Mouse (Mus musculus): ENCODE data around the gene Rpp30.

Rpp30 gene

DNA sequence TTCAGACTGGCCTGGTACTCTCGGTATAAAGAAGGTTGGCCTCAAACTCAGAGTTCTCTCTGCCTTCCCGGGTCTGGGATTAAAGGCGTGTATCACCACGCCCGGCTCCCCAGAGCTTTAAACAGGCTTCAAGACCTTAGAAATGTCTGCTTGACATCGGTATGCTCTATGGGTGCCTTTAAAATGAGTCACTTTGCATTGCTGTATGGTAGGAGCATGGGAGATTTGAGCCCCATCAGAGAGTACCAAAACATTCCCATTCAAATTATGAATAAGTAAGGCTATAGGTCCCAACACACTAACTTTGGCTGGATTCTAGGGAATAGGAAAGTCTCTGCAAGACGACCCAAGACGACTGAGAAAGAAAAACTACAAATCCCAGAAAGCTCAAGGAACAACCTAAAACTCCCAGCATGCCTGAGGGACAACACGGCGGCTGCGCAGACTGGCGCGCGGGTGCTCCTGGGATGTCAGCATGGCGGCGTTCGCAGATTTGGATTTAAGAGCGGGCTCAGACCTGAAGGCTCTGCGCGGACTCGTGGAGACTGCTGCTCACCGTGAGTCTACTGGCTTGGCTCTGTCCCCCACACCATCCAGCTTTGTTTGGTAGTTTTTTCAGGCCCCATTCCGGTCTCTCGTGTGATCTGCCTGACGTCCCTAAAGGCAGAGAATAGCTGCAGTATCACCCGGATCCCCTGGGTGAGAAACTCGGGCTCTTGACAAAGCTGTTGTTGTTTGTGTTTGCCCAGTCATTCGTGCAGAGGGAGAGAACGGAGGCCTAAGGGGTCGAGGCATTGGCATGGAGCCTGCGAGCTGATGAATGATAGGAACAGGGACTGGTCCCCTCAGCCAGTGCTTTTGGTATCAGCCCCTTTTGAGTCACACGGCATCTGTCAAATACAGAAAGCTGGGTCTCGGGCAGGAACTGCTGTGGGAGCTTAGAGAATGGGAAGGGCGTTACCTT, at the start of gene Rpp30:
Gene Rpp30 (plus strand): TSS at position 455 of the 964 bp plus-strand sequence.
- in situ Hi-C loops (cut with MboI, MseI): no loop called here

GRCm38 (mm10) chr19:36046046-36046445, 37.5 kb upstream of the Rpp30 start:
- in situ Hi-C loops (cut with MboI, MseI): no loop called here

DNA sequence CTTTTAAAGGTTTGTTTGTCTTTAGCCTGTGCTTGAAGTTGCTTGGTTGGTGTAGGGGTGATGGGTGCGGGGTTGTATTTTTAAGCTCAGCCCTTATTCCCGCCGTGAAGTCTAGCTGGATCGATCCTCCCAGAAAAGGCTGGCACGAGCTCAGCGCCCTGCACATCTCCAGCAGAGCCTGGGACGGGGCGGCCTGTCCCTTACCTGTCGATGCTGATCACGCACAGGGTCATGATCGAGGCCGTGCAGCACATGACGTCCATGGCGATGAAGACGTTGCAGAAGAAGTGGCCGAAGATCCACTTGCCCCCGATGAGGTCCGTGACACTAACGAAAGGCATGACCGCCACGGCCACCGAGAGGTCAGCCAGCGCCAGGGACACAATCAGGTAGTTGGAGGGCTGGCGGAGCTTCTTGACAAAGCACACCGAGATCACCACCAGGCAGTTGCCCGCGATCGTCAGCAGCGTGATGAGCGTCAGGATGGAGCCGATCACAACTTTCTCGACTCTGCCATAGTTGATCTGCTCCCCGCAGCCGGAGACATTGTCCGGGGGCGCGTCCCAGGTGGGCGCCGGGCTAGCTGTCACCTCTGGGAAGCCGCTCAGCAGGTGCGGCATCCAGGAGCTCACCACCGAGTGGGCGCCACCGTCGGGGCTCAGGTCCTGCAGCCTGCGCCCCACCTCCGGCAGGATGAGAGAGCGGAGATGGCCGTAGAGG, 26.9 kb upstream of the Rpp30 start:
- in situ Hi-C loops (cut with MboI, MseI): no loop called here

GRCm38 (mm10) chr19:36057231-36057811, 26.2 kb upstream of the Rpp30 start, which contains the start of gene Htr7:
Gene Htr7 (minus strand): TSS chr19:36057507.
- in situ Hi-C loops (cut with MboI, MseI): no loop called here

DNA sequence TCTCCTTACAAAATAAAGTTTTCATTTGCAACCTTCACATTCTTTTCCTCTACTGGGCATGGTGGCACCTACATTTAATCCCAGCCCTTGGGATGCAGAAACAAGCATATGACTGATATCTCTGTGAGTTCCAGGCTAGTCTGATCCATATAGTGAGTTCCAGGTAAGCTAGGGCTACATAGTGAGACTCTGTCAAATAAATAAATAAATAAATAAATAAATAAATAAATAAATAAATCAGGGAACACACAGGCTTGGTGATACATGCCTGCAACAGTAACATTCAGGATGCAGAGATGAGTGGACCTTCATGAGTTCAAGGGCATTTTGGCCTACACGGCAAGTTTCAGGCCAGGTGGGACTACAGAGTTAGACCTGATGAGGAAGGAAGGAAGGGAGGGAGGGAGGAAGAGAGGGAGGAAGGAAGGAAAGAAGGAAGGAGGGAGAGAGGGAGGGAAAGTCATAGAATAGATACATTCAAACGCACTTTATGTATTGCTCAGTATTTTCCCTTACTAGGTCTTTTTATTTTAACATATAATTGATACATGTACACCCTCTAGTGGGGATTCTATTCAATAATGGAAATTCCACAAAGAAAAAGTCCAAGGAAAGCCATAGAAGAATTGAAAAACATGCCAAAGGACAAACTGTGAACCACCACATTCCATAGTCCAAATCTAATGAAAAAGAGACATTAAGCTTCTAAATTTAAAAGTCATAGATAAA, 20.6 kb upstream of the Rpp30 start:
- in situ Hi-C loops (cut with MboI, MseI): no loop called here

- in situ Hi-C loops (cut with MboI, MseI): no loop called here
These were observed 782 bp upstream of the Rpp30 start for GRCm38 (mm10) chr19:36082606-36083261.

GRCm38 (mm10) chr19:36090781-36091180, 7.3 kb downstream of the Rpp30 start:
- in situ Hi-C loops (cut with MboI, MseI): no loop called here

DNA sequence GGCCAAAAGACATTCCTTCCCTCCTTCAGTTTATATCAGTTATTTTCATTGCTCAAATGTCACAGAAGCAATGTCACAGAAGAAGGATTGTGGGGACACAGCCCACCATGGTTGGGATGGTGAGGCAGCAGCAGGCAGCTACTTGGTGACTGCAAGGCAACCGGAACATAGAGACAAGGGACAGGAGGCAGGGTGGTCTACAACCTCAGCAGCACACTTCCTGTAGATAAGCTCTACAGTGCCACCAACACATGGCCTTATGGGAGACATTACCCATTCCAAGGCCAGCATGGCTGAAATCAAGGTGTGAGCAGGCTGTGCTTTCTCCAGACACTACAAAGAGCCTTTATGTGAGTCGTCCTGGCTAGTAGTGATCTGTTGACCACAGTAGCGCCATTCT, 13.7 kb downstream of the Rpp30 start:
- in situ Hi-C loops (cut with MboI, MseI): no loop called here

GRCm38 (mm10) chr19:36098265-36098664, 14.7 kb downstream of the Rpp30 start:
- in situ Hi-C loops (cut with MboI, MseI): no loop called here

- in situ Hi-C loops (cut with MboI, MseI): no loop called here
These were observed 15.4 kb downstream of the Rpp30 start for GRCm38 (mm10) chr19:36098916-36099315.

DNA sequence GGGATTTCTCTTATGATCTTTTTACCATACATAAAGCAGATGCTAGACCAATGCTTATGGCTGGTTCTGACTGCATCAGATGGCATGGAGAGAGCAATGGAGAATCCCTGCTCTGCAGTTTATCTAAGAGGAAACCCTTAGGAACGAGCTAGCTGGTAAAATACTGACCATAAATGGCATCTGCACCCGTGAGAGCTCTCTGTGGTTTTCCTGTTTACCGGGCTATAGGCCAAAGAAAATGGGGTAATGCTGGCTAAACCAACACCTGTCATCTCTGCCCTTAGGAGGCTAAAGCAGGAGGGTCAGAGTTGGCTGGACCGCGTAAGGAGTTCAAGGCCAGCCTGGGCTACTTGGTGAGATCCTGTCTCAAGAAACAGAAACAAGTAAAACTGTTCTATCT, 20.4 kb downstream of the Rpp30 start:
- in situ Hi-C loops (cut with MboI, MseI): no loop called here

DNA sequence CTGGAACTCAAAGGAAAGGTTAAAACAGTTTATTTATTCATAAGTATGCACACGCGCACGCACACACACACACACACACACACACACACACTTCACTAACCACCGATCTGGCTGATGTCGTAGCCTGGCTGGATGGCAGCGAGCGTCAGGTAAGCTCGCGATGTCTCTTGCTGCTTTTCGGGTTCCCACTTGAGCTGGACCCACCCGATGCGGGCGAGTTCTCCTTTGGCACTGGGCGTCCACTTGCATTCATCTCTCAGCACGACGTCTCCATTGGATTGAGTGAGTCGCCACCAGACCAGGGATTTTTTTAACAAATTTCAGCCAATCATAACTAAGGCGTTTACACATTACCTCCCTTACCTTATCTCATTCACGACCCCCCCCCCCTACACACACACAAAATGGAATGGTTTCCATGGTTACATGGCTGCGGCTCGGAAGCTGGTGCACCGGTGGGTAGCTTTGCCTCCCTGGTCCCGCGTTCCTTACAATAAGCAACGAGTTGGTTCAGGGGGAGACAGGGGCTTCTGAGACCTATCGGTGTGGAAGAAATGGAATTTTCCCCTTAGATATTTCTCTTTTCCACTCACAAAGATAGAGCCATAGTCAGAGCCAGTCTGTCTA, 25.9 kb downstream of the Rpp30 start:
- in situ Hi-C loops (cut with MboI, MseI): loop anchor here (5.0 kb wide), 1 partner anchor 343 kb away; no protein-coding TSS in a partner anchor

DNA sequence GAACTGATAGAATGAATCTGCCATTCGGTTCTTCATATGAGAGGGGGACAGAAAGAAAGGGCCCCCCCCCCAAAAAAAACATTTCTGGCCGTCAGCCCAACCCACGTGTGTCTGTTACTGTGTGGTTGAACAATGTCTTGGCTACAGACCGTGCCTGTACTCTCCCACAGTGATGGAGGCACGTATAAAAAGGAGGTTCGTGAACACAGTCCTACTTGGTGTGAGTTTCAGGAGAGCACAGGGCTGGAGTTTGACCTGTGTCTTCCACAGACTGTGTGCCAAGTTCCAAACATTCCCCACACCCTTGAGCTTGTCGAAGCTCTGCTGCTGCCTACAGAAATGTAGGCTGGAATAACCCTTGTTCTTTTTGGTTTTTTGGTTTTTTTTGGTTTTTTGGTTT, 26.9 kb downstream of the Rpp30 start:
- in situ Hi-C loops (cut with MboI, MseI): no loop called here

DNA sequence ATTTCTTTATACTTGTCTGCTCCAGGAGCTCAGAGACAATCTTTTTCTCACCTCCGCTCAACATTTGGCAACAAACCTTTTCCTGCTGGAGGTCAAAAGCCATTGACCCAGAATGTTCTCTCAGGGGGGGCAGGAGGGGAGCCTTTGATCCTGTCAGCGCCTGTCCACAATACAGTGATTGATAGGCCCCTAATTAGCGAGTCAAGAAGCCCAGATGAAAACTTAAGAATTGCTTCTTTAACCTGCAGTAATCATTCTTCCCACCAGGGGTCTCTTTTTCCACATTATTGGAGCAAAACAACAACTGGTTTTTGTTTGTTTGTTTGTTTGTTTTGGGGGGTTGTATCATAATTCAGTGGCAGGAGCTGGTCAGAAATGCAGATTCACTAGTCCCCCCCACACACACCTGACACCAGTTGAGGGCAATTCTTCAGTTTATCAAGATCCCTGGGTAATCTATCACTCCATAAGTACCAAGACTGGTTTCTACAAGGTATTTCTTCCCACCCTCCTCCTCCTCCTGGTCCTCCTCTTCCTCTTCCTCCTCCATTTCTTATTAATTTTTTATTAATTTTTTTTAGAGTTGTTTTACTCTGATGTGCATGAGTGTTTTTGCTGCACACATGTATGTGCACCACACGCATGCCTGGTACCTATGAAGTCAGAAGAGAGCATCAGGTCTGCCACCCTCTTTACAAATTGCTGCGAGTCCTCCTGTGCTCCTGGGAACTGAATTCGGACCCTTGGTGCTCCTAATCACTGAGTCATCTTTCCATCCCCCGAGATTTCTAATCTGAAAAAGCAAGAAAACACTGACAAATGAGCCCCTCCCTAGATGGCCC, 27.8 kb downstream of the Rpp30 start:
- in situ Hi-C loops (cut with MboI, MseI): no loop called here

GRCm38 (mm10) chr19:36112007-36112406, 28.5 kb downstream of the Rpp30 start:
- in situ Hi-C loops (cut with MboI, MseI): no loop called here

- in situ Hi-C loops (cut with MboI, MseI): no loop called here
These were observed 32.7 kb downstream of the Rpp30 start for GRCm38 (mm10) chr19:36116185-36116584.

DNA sequence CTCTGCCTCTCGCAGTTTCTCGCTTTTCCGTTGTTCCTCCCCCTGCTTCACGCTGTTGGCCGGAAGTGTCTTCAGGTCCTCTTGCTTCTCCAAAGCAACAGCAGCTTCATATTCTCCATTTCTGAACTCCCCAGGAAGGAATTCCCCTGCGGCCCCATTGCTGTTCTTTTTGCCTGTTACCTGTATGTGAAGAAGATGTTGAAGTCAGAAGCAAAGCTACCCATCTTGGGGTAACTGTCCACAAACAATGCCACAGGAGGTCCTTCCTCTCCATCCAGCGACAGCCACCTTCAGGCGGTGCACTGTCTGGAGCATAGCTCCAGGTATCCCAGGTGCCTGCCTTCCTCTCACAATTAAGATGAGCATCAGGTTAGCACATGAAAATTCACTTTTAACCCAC, 35.7 kb downstream of the Rpp30 start:
- in situ Hi-C loops (cut with MboI, MseI): no loop called here

DNA sequence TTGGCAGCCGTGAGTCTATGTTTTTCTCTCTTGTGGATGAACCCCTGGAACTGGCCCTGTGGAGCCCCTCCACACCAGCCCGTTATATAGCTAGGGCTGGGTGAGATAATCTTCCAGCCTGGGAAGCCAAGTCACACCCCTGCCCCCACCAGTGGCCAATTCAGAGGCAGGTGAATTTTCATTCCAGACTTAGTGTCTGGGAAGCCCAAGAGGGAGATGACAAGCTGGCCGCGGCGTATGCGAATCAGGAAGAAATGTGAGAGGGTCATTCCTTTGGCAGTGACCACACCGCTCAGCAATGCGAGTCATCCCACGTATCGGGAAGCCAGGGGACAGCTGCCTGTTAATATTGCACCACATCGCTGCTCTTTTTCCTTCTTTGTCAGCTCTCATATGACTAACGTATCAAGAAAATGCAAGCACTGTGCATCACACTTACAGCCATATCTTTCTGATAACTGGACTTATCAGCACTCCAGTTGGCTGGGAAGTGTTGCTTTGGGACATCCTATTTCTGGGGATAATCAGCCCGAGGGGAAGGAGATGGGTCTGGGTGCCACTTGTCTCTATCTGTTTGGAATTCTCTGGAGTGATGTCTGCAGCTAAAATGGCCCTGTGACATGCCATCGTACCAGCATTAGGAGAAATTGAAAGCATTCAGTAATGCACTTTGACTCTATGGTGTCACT, 36.4 kb downstream of the Rpp30 start, which contains the start of gene Ankrd1:
Gene Ankrd1 (minus strand): TSS at position 317 of the 689 bp plus-strand sequence.
- in situ Hi-C loops (cut with MboI, MseI): no loop called here

DNA sequence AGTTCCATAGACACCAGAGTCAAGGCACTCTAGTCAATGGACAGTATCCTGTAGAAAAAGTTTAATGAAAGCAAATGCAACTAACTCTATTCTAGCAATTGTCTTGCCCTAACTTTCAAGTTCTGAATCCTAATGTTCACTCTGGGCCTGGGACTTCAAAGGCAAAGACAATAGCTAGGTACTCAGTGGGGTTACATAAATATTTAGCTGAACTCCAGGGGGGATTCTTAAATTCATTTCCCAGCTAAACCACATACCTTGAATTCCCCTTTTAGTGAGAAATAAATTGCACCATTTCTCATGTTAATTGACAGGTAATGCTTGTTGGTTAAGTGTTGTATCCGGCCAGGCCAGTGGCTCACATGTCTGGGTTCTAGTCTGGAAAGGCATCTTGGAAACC, 40.7 kb downstream of the Rpp30 start:
- in situ Hi-C loops (cut with MboI, MseI): no loop called here

All from T-helper 1 cell (primary cell).